Mouse (Mus musculus): ENCODE results near the gene Aknad1. TPM values are rescaled to one million over a fixed set of nuclear protein-coding genes. Genes with fewer than 3 reads are reported as not detected.

Gene Aknad1
- total RNA-seq, 2 experiments from 2014 or later, result 0.14 TPM; not detected in 1

- DNase-seq (ENCODE audit: low spot score in 2 of 2), result no peak
Observed at GRCm38 (mm10) chr3:108751061-108751460, 11.6 kb downstream of the Aknad1 start.

DNA sequence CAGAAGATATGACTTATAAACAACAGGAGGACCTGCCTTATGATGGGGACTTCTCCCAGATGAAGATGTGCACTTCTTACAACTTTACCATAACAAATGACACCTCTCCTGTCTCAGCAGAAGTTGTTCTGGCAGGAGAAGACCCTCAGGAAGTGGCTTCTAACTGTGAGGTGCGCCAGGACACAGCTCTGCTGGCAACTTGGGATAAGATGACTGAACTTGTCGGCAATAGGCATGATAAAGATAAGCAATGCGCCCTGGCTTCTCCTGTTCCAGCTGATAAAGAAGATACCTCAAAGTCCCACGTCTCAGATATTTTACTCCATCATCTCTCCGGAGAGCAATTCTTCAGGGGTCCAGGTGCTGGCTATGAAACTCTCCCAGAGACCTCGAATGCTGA is 12.2 kb downstream of the Aknad1 start:
- DNase-seq (ENCODE audit: low spot score in 2 of 2), result no peak

GRCm38 (mm10) chr3:108754541-108754940 is 15.1 kb downstream of the Aknad1 start:
- DNase-seq (ENCODE audit: low spot score in 2 of 2), result no peak

- no peak for DNase-seq (ENCODE audit: low spot score in 2 of 2)
Observed at GRCm38 (mm10) chr3:108755542-108755941, 16.1 kb downstream of the Aknad1 start.

- no peak for DNase-seq (ENCODE audit: low spot score in 2 of 2)
Observed at GRCm38 (mm10) chr3:108756131-108756530, 16.7 kb downstream of the Aknad1 start.

DNA sequence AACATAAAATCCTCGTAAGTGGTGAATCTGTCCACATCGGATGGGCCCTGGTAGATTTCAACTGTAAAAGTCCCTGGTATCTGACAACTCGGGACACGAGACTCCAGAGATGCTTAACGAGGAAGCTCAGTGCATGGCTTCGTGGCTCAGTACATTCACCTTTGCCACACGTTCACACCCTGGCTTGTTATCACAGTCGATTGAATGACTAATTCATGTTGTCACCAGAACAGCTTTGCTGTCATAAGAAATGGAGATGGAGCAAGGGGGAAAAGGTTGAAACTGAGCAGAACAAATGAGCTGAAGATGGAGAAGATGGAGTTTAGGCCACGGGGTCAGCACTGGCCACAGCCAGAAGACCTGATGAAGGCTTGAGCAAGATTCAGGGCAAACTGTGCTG is 18.1 kb downstream of the Aknad1 start:
- no peak for DNase-seq (ENCODE audit: low spot score in 2 of 2)

DNA sequence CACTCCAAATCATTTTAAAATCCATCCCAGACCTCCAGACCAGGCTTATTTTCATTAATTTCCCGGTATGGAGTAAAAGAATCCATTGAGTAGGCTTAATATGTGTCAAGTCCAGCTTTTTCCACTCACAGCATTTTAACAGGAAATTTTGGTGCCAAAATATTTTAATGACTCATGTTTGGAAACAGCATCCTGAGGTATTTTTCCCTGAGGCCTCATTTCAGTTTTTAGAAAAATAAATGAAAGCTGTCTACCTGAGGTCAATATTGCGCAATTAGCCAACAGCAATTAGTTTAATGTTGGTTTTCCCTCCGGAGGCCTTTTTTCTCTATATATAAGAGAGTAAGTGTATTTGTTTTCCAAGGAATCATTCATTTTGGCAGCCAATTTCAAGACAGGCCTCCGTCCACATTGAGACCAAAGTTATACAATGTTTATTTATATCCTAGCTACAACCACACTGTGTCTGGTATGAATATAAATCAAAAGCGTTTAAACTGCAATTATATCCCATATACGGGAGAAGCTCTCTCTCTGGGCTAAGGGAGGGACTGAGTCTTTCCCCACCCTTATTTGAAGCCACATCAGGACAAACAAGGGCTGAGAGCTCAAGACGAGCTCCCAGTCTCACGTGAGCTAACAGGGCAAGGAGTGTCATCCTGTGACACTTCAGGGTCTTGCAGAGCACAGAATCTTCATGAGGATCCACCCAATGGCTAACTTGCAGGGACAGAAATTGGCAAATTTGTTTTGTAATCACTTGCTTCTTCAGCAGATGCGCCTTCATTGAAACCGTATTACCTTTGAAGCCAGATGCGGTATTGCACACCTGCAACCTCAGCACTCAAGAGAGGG is 20.3 kb downstream of the Aknad1 start:
- no peak for DNase-seq (ENCODE audit: low spot score in 2 of 2)

DNA sequence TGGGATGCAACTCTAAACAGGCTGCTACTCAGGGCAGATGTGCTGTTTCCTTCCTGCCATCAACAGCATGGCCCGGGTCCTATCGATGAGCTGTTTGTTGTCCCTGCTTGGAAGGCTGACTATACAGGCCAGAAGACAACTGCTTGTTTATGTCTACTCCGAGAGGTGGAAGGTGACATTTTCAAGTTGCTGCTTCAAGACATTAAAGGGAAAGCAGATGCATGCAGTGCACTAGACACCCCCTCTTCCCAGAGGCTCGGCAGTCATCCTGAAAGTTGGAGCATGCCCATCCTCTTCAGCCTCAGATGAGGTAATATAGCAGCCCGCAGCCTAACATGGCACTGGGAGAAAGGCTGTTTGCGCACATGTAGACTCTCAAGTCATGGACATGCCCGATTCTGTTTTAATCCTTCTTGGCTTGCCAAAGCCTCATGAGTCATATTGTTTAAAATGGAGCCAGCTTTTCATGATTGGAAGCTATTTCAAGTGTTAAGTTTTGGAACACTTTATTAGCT is 23.2 kb downstream of the Aknad1 start:
- peak; percentile 13 to 33 for DNase-seq (ENCODE audit: low spot score in 2 of 2)

- DNase-seq (ENCODE audit: low spot score in 2 of 2), result no peak
Observed at GRCm38 (mm10) chr3:108763691-108764090, 24.2 kb downstream of the Aknad1 start.

DNA sequence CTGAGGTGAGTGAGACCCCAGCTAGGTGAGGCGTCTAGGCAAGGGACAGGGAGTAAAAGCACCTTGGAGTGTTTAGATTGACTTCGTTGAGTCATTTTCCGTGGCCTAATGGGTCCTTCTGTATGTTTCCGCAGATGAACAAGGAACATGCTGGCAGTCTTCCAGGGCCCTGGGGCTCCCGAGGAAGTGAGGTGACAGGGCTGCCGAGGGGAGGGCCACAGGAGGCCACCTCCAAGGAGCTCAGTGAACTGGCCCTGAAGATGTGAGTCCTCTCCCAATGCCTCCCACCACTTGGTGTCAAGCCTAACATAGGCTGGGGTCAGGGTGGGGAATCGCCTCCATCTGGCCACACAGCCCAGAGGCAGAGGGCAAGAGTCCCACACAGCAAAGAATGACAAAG is 25.5 kb downstream of the Aknad1 start:
- DNase-seq (ENCODE audit: low spot score in 2 of 2), result no peak

GRCm38 (mm10) chr3:108765476-108765875 is 26.0 kb downstream of the Aknad1 start:
- no peak for DNase-seq (ENCODE audit: low spot score in 2 of 2)

GRCm38 (mm10) chr3:108766943-108767342 is 27.5 kb downstream of the Aknad1 start:
- no peak for DNase-seq (ENCODE audit: low spot score in 2 of 2)

DNA sequence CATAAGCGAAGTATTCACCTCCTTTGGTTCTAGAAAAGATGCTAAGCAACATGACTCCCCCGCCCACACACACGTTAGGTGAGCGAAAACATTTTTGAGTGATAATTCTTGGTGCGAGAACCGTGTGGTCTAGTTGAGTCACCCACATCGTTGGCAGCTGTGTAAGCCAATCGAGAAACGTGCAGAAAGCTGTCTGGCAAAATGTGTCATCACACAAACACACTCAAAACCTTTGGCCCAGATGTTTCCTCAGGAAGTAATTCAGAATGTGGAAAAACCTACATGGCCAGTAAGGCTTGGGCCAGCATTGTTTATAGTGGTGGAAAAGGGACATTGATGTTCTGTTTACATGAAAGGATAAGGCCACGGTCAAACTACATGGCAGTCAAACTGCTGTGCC is 28.0 kb downstream of the Aknad1 start:
- DNase-seq (ENCODE audit: low spot score in 2 of 2), result no peak

DNA sequence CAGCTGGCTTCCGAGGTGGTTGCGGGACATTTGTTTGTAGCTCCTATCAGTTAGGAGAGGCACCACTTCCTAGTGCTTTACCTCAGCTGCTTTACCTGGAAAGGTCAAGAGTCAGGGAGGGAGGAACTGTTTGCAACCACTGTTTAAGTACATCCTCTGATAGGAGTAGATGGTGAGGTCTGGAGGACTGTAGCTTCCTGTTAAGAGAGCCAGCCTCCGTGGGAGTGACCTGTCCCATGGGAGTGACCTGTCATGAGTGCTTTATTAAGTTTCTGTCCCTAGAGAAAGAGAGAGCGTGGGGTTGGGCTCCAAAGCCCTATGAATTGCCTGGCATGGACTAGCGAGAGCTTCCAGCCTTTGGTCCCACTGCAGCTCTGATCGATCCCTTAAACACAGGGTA is 30.1 kb downstream of the Aknad1 start:
- no peak for DNase-seq (ENCODE audit: low spot score in 2 of 2)

- DNase-seq (ENCODE audit: low spot score in 2 of 2), result peak; percentile 49 to 79
Observed at GRCm38 (mm10) chr3:108770725-108771368, 31.4 kb downstream of the Aknad1 start.

- DNase-seq (ENCODE audit: low spot score in 2 of 2), result peak in 1 of 2 experiments; percentile 17
Observed at GRCm38 (mm10) chr3:108772211-108772610, 32.8 kb downstream of the Aknad1 start.

GRCm38 (mm10) chr3:108772811-108773210 is 33.4 kb downstream of the Aknad1 start:
- no peak for DNase-seq (ENCODE audit: low spot score in 2 of 2)

DNA sequence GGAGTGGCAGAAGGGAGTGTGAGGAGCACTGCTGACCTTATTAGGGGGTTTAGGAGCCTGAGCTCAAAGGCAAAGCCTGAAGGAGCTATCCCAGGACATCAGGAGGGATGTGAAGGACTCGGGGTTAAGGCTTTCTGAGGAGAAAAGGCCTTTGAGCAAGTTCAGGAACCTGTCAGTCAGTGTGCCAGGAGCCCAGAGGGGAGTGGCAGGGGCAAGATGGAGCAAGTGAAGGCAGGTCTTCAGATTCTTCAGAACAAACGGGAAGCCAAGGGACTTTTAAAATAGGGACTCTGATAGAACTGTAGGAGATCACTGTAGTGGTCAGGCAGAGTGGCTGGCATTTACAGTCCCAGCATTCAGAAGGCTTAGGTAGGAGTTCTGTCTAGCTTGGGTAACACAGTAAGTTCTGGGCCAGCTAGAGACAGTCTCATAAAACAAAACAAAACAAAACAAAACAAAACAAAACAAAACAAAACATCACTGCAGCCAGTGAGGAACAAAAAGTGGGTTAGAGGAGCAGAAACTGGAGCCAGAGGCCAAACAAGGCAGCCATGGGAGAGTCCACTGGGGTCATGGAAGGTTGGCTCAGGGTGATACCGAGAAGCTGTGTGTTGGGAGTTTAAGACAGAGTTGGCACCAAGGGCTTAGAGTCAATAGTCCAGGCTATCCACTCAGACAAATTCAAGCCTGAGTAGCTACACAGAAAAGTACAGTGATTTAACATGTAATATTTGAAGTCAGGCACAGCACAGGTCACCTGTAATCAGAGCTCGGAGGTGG is 39.5 kb downstream of the Aknad1 start:
- DNase-seq (ENCODE audit: low spot score in 2 of 2), result no peak

GRCm38 (mm10) chr3:108781238-108781883 is 41.9 kb downstream of the Aknad1 start:
- peak; percentile 40 to 68 for DNase-seq (ENCODE audit: low spot score in 2 of 2)

- no peak for DNase-seq (ENCODE audit: low spot score in 2 of 2)
Observed at GRCm38 (mm10) chr3:108781884-108782270, 42.4 kb downstream of the Aknad1 start.

GRCm38 (mm10) chr3:108782364-108782895 is 43.0 kb downstream of the Aknad1 start:
- no peak for DNase-seq (ENCODE audit: low spot score in 2 of 2)

Measured in layer of hippocampus, postnatal 14 days (tissue).